Mouse (Mus musculus) bone marrow macrophage, adult 2 months (primary cell): ENCODE data around the gene Krtap29-1.

Experiments
- CTCF ChIP-seq: IDR thresholded peaks from 2 replicates; pipeline ENCODE4 v1.5.1; 2012; ENCODE audit warnings: low read depth, mild to moderate bottlenecking, low read length, moderate library complexity
- POLR2A ChIP-seq: IDR thresholded peaks from 2 replicates; pipeline ENCODE4 v1.6.1; 2012; ENCODE audit warnings: mild to moderate bottlenecking, low read depth, low read length, borderline replicate concordance

GRCm38 (mm10) chr11:99986180-99986647, 7.4 kb upstream of the Krtap29-1 start, which contains the start of gene Krtap16-1:
- TF ChIP-seq POLR2A = no peak
- no peak for TF ChIP-seq CTCF
